Mouse (Mus musculus) neutrophil, adult 5-6 weeks (primary cell): ENCODE measurements at regions not wholly inside any gene's neighbourhood (a gene's known extent, or its start where the extent isn't known, plus 50 kb on each side); places are given as distances from the start of the nearest gene placed in this dataset.

Source experiments
- ATAC-seq: fragments of 151-379, 151-347 bp; 2 replicates; pipeline ENCODE4 v1.8.0; 2017; ENCODE audit warnings: mild to moderate bottlenecking, moderate TSS enrichment; ENCODE audit not compliant: insufficient number of reproducible peaks, poor library complexity, low FRiP score, severe bottlenecking; ENCODE audit errors: extremely low read depth

DNA sequence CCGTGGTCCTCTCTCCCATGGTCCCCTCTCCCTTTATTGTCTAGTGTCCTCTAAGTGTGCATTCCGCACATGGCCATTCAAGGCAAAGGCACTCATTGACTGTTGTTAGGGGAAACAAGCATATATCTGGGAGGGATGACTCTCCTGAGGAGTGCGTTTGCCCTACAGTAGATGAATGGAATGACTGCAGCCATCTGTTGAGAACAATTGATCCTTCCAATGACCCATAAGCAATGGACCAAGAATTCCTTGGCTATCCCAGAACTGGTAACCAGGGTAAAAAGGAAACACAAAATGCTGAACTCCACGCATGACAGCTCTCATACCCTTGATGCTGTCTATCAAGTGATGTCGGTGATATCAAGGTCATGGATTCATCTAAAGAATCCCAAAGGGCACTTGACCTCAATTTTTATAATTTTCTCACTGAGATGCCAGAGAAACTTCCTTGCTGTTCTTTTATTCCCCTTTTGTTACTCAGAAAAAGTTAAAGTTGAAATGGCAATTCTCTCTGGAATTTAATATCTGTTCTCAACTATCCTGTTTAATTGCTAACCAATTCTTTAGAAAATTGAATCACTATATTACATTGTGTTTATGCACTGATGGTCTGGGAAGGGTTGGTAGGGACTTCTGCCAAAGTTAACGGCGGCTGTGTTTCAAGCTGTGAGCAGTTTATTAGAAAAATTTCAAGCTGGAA lies 97.3 kb upstream of the Hdac4 start:
- ATAC-seq = no peak

DNA sequence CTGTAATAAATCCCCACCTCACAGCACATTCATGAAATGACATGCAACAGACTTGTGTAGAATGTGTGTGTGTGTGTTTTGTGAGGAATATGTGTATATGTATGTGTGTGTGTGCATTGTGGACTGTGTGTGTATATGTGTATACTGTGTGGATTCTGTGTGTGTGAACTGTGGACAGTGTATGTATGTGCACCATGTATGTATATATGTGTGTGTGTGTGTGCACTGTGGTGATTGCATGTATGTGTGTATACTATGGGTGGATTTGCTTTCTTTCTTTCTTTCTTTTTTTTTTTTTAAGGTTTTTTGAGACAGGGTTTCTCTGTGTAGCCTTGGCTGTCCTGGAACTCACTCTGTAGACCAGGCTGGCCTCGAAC lies 91.5 kb upstream of the Hdac4 start:
- ATAC-seq = no peak

DNA sequence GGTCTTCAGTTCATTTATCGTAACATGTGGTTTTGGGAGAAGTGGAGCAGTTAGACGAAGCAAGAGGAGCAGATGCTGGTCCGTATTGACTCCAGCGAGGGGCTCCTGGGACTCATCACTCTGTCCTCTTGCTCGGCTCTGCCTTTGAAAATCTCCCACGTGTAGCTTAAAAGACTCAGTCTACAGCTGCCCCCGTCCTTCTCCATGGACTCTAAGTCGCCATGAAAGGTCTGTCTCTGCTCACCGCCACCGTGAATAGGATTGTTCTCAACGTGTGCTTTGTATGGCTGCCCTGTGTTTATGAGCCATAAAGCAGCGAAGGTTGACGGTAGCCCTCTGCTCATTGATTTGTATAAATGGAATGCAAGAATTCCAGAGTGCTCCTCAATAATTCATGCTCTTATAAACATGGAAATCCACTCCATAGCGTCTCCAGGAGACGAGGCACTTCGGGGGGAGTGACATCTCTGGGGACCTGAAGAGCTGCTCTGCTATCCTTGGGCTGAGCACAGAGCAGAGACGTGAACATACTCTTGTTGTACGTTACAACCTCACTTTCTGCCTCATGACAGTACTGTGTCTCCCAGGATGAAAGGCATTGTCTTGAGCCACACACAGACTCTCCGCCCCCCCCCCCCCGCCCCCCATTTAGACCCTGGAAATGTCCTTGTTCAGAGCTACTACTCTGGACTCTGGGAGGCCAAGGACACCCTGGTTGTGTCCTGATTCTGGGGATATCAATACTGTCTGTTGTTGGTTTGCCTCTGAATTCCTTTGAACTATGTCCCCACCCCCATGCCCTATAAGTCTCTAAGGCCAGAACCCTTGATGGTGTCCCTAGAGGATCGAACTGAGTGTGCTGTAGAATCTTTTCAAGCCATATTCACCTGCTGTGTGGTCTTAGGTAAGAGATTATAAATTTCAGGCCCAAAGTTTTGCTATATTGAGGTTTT lies 90.8 kb upstream of the Hdac4 start:
- no peak for ATAC-seq

DNA sequence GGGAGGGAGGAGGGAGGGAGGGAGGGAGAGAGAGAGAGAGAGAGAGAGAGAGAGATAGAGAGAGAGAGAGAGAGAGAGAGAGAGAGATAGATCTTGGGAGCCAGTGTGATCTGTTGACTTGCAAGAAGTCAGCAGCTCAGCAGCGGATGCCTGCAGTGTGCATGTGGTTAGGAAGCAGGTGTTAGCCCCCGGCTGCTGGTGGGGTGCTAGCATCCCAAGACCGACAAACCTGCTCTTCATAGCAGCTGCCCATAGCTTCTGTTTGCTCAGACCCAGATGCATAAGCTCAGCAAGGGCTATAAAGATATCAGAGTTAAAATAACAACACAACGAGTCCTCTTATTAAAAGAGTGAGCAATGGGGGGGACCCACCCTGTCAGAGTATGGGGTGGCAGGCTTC lies 88.7 kb upstream of the Hdac4 start:
- no peak for ATAC-seq

DNA sequence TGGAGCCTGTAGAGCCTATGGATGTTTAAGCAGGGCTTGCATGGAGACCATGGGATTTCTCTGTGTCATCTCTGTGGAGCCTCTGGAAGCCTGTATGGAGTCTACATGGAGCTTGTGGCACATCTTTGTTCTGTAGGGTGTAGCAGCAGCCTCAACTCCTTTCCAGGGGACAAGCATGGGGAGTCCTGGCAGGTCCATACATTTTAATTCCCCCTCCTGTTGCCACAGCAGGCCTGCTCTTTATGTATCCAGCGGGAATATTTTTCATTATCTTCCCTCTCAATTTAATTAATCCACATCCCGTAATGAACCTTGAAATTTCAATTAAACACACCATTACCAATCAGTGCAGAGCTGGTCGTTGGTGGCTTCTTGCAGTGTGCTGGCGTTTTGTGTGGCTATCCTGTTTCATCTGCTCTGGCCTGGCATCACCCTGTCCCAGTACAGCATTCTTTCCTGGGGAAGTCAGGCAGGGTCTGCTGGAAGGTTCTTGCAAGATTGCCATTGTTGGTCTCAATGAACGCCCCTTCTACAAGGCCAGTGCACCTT lies 81.8 kb upstream of the Hdac4 start:
- ATAC-seq = no peak

DNA sequence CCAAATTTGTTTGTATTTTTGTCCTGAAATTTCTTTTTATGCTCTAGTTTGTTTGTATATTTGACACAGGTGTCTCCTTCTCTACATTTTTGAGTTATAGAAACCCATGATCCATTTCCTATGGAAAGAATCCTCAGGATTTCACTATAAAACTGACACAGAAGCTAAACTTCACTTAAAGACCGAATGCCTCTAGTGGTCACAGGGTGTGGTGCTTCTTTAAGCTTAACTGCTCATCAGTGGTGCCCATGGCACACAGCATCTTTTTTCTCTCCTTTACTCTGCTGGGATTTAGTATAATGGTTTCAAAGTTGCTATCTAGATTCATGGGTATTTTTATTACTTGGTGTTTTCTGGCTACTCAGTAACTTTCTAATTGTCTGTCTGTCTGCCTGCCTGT lies 79.9 kb upstream of the Hdac4 start:
- no peak for ATAC-seq

DNA sequence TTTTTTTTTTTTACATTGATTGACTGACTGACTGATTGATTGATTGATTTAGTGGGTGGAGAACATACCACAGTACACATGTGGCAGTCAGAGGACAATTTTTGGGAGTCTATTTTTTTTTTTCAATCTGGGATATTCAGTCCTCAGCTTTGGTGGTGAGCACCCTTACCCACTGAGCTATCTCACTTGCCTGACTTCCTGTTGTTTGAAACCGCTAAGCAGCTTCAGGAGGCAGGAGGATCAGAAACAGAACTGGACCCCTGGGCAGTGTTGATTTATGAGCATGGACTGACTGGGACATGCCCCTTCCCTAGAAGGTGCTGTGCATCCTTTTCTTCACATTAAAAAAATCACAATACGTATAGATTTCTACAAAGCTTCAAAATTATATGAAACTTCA lies 78.3 kb upstream of the Hdac4 start:
- ATAC-seq = no peak

DNA sequence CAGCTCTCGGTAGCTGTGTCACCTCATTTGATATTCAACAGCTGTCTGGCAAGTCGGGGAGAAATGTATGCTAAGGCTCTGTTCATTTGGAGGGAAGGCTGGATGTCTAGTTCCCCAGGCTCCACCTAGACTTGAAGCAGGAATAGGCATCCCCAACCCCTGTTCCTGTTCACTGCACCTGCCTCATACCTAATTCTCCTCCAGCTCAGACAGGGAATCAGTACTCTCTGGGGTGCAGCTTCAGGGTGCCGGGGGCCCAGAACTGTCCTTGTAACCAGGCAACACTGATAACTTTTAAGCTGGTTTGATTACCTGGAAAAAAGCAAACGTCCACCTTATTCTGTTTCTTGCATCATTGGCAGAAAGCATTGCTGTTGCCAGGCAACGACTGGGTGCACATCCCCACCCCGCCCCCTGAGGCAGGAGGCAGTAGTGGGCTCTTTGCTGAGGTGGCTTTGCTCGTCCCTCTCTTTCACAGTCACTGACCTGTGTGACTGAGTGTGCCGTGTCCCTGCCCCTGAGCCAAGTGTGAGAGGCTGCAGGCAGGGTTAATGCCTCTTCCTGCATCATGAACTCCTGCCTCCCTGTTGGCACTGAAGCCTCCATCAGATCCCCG lies 76.3 kb upstream of the Hdac4 start:
- ATAC-seq = no peak

DNA sequence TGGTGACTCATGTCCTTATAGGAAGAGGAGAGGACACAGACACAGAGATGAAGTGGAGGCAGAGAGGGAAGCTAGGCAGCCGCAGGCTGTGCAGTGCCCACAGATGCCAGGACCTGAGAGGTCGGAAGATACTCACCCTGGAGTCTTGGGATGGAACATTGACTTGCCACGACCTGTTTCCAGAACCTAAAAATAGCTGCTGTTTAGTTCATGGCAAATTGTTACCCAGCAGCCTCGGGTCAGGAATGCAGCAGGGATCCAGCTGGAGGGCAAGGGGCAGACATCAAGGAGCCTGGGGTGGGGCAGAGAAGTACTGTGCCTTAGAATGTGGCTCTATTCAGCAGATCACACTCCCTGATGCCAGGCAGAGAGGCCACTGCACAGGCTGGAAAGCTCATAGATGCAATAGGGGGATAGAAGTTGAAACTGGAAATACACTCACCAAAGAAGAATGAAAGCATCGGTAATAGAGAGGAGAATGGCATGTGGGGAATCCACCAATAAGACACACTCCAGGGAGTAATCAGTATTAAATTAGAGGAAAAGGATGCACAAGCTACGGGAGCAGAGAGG lies 75.1 kb upstream of the Hdac4 start:
- ATAC-seq = no peak

DNA sequence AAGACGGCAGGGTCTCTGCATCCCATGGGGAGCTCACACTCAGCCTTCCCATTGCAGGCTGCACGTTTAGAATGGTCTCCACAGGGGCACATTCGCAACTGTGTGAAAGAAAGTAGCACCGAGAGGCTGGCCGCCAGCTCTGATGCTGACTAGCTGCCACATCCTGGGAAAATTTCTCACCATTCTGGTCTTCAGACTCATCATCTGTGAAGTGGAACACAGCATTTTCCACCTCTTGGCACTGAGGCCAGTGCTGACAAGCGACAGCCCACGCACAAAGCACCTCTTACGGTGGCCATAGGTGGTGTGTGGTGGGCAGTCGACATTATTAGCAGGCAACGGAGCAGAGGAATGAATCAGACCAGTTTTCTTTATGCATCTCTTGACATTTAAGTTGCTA lies 74.0 kb upstream of the Hdac4 start:
- ATAC-seq = no peak

DNA sequence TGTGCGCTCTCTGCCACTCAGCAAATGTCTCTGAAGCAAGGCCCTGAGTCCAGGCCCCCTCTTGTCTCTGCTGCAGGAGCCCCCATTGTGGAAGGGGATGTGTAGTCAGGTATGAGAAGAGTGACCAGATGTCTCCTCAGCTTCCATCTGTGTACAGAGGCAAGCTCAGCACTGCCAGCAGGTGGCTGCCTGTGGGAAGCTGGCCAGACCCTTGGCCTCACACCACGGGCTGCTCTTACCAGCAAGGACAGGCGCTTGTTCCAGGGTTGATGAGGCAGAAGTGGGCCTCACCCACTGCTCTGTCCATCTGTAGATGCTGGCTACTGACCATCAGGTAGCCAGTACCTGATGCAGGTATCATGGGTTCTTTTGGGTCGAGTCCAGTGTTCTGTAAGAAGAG lies 69.4 kb upstream of the Hdac4 start:
- no peak for ATAC-seq

DNA sequence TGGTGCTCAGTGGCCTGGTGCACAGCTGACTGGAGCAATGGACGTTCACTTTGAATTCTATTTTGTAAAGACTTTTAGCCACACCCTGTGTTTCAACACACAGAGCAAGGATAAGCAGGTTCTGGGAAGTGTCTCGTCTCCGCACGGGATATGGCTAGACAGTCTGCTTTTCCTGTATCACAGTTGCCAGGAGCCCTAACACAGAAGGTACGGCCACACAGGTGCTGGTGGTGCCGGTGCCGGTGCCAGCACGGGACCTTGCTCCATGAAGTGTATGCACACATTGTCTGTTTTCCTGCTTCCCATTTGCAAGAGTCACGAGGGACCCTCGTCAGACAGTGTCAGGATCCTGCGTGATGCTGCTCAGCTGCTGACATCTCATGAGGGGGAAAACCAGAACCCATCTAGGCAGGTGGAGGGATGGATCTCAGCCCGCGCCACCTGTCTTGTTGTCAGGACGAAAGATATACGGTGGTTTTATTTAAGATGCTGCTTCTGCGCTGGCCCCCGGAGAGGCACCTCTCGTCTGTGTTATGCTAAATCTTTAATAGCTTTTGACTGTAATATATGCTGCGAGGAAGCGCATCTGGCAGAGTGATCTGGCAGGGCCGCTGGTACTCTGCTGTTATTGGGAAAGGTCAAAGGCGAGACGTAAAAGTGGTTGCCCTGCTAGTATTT lies 64.4 kb upstream of the Hdac4 start:
- ATAC-seq = no peak

DNA sequence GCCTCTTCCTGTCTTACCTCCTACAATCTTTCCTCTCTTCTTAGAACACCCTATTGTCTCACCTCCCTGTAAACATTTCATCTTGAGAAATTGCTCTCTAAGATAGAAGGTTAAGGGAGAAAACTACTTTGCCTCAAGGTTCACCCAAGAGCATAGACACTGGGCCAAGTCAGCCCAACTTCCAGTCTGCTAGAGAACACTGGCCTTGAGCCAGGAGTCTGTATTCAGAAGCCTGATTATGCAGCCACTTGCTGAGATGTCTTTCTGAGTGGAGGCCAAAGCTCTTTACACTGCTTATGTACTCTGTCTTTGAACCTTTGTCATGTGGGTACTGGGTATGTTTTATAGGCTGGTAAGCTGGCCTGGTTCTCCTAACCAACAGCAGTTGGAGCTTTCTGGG lies 62.5 kb upstream of the Hdac4 start:
- no peak for ATAC-seq

DNA sequence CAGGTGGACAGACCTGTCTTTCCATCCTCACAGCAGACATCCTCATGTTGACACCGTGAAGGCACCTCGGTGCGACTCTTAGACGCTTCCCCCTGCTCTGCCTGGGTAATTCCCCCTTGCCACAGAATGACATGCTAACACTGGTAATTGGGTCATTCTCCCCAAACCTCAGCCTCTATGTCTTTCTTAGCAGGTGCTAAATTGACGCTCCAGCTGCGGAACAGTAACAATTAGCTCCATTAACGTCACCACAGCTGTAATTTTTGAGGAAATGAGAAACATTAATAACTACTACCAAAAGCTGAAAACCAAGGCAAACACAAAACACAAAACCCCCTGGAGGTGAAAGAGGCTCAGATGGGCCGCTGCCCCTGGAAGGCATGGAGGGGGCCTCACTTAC lies 57.6 kb upstream of the Hdac4 start:
- no peak for ATAC-seq

DNA sequence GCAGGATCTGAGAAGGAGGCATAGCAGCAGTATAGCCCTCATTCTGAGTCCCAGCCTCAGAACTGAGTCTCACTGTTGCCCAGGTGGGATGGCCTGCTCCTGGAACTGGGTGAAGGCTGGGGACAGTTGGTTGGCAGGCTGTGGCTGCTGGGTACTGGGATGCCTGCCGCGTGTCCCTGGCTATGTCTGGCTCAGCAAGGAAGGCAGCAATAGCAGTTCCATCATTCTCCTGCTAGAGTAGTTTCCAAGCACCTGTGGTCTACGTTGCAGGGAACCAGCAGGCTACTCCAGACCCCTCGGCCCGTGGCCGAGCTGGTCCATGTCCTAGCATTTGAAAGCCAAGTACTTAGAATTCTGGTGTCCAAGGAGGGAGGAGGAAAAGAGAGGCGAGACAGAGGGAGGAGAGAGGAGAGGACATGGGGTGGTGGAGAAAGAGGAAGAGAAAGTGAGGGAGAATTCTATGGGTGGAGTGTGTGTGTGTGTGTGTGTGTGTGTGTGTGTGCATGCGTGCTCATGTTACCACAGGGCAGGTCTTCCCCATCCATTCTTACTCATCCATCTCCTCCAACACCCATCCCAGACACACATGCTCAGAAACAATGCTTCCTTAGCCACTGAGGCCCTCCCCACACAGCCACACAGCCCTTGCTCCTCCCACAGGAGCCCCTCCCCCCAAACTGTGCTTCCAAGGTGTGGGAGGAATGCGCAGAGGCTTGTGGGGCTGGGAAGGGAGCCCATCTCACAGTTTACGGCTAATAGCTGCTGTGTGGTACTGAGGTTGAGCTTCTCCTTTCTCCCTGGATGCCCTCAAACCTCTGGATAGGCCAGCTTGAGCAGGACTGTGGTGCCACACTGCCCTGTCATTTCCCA lies 55.3 kb upstream of the Hdac4 start:
- no peak for ATAC-seq
